Mouse (Mus musculus) cerebellum, adult 2 months (tissue): ENCODE measurements around the gene Sbds.

Experiments used
- CTCF ChIP-seq: fragments of 200-500 bp; IDR thresholded peaks from 2 replicates; pipeline ENCODE4 v1.5.1; 2011; ENCODE audit warnings: low read depth, mild to moderate bottlenecking, control low read depth, low read length, moderate library complexity, borderline replicate concordance; ENCODE audit not compliant: insufficient read depth
- POLR2A ChIP-seq: fragments of 200-500 bp; IDR thresholded peaks from 2 replicates; pipeline ENCODE4 v1.6.1; 2011; ENCODE audit warnings: low read length, control low read depth, borderline replicate concordance; ENCODE audit not compliant: insufficient read depth

- no peak for TF ChIP-seq CTCF
- TF ChIP-seq POLR2A = no peak
These were observed 50.8 kb downstream of the Sbds start for GRCm38 (mm10) chr5:130204560-130204959.
